Mouse (Mus musculus) retina, postnatal 7 days (tissue): Measurements from ENCODE around the gene Gbx1.

Source experiments
- DNase-seq: peaks from one replicate; pipeline ENCODE4 v3.0.0-alpha.2; 2012; ENCODE audit warnings: low read depth, low spot score

Gbx1 gene

DNA sequence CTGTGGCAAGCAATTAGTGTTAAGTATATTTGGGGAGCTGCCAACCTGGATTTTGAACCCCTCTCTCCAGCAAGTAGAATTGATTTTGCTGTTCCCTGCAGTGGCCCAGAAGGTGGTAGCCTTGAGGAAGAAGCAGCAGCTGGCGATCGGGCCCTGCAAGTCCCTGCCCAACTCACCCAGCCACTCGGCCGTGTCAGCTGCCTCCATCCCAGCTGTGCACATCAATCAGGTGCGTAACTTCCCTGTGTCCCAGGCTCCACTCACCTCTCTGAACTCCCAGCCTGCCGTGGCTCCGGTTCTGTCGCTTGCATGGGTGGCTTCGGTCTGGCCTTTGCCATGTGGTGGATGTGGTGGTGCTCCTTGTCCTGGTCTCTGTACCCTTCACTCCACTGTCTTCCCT is 49.1 kb downstream of the Gbx1 start:
- no peak for DNase-seq

DNA sequence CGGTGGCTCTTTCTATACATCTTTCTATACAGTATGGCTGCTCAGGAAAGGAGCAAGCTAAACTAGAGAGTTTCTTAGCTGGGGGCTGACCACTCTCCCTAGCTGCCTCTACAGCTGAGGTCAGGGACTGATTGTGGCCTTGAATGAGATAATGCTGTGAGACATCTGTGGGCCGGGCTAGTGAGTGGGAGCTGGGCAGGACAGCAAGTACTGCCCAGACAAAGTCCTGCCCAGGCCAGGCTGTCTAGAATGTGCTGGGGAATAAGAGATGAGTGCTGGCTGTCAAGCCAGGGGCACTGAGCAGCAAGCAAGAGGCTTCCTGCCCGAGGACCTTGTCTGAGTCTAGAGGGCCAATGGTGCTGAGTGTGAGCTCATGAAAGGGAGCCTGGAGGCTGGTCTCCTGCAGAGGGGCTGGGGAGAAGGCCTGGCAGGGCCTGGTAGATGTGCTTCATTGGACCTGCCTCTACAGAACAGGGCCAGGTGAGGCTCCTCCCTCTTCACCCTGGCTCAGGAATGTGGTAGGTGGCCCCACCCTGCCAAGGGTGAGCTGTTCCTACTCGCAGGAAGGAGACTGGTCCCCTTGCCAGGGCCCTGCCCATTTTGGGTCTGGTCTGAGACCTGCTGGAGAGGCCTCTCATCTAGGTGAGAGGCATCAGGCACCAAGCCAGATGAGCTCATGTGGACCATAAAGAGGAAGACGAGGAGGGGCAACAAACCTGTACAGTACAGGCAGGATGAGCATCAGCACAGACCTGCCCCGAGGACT is 51.3 kb downstream of the Gbx1 start:
- no peak for DNase-seq

- DNase-seq: no peak
Observed at GRCm38 (mm10) chr5:24474723-24475261, 52.2 kb downstream of the Gbx1 start.

DNA sequence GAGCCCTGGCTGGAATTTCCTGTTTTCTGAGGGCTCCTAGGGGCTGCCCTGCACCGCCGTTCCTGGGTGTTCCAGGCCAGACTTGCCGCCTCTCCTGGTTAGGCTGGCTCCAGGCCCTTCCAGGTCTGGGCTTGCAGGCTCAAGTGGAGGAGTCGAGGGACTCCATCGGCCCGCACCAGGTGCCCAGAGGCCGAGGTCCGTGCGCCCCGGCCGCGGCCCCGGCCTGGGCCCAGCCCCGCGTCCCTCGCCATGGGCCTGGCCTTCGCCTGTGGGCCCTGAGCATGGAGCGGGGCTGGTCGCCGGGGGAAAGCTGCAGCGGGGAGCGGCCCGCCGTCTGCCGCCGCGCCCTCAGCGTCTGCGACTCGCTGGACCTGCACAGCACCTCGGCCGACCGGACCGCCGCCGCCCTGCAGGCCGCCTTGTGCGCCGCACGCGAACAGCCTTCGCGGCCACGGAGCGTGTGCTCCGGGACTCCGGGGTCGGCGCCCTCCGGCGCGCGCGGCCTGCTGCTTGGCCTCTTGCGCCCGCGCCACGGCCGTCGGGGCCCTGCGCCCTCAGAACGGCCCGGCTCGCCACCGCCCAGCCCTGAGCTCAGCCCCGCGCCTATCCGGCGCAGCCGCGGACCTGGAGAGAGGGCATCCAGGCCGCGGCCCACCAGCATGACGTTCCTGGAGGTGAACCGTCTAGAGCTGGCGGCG is 52.8 kb downstream of the Gbx1 start:
- DNase-seq: no peak

DNA sequence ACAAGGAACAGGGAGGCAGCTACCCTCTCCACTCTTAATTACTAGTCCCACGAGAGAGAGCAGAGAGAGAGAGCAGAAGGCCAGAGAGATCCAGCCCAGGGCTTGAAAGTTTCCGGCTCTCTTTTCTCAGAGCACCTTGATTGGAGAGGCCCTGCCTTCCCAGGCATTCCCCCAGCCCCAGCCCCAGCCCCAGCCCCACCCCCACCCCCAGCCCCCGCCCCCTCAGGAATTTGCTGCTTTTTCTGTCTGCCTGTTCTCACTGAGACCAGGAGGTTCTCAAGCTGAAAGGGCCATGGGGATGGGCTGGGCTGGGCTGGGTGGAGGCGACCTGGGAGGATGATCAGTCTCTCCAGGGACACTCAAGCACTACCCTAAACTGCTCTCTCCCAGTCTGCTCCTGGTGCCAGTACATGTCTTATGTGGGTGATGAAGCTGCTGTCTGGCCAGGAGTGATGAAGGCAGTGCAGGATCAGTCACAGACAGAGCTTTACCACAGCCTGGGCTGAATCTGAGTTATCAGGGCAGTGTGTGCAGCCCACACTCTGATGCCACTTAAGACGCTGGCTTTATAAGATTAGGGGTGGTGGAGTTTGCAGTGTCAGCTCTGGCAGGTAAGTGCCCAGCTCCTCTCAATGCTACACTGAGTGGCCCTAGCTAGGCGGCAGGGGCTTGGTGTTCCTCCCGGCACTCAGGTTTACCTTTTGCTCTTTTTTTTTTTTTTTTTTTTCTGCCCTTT is 54.0 kb downstream of the Gbx1 start:
- DNase-seq: no peak

DNA sequence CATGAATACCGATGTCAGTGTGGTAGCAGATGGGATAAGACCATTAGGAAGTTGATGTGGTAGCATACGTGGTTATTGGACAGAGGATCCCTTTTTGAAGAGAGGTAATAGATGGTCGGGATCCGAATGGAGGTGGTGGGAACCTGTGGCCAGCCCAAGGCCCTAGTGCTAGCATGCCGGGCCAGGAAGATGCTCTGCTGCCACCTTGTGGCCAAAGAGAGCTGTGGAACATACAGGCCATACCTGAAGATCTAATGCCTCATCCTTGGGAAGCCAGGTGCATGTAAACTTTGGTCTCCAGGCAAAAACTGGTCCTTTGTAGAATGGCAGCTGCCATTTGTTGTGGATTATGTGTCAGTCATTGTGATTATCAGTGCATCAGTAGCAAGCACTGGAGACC is 56.4 kb downstream of the Gbx1 start:
- peak; percentile 85 for DNase-seq

- no peak for DNase-seq
Observed at GRCm38 (mm10) chr5:24466762-24467161, 60.2 kb downstream of the Gbx1 start.

DNA sequence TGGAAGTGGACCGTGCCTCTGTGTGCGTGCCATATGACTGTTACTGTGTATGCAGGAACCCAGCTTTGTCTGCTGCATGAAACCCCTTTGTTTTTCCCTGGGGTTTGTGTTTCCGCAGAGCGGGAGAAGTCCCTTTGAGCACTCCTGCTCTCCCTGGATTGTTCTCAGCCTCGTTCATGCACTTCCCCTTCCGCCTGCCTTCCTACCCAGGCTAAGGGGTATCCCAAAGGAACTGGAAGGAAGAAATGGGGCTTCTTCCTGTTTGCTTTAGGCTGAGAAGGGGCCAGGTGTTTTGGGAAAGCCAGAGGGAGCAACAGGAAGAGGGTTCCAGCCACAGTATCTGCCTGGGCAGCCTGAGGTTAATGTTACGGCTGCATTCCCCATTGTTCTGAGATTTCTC is 71.4 kb downstream of the Gbx1 start:
- DNase-seq: no peak

DNA sequence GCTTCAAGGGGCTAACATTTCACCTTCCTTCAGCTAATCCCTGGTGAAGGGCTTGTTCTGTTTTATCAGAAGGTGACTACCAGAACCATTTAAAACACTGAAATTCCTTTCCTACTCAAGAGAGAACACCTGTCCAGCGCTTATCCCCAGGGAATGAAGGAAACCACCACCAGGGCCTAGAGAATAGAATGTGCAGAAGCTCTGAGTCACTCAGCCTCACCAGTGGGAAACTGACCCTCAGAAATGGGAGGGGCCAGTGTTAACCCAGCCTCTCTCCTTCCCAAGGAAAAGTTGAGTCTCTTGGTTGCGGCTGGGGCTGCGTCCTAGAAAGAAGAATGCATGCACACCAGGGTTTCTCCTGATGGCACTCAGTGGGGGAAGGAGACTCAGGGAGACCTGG is 71.9 kb downstream of the Gbx1 start:
- no peak for DNase-seq

DNA sequence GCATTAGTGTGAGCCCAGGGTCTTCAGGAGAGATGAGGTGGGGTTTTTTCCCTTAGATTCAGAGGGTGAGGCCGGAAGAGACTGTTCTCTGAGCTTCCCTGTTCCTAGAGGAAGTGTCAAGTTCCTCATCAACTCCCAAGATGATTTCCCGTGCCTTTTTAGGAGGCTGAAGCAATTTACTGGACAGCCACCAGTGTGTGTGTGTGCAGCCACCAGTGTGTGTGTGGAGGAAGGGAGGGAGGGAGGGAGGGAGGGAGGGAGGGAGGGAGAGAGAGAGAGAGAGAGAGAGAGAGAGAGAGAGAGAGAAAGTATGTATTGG is 73.1 kb downstream of the Gbx1 start:
- DNase-seq: no peak

DNA sequence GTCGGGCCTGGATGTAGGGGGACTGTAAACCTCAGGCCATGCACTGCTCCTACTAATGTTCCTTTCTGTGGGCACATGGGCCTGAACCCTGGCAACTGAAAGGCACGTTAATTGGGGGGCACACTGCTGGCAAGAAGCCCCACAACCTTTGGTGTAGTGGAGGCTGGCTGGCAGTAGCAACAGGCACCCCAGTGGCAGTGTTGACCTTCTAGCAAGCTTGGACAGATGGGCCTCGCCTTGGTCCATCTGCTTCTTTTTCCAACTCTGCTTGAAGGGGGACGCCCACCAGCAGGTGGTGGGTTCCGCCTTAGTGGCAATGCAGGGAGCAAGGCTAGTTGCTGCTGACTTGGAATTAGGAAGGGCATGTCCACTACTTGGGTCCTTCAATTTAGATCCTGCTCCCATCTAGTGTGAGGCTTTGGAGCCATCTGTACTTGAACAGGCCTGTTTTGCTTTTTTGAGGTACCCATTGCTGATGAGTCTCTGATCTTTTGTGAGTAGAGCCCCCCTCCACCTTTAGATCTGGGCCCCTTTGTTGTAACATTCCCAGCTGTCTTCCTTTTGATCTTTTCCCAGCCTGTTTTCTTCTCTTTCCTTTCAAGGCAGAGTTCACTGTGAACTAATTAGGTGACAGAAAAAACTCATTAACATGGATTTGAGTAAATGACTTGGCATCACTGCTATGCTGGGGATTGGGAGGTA is 73.6 kb downstream of the Gbx1 start:
- no peak for DNase-seq
